Mouse (Mus musculus) lung, postnatal 0 days (tissue): ENCODE measurements around the gene Runx2. TPM values are rescaled to one million over a fixed set of nuclear protein-coding genes. Genes with fewer than 3 reads are reported as not detected.

Experiments
- ATAC-seq: fragments of 200-750 bp; cut with Nextera tagmentation; 2 replicates; pipeline ENCODE4 v1.8.0; 2017; ENCODE audit warnings: moderate library complexity
- DNase-seq: peaks from one replicate; pipeline ENCODE4 v3.0.0-alpha.2; 2016; ENCODE audit warnings: low spot score
- H3K27ac ChIP-seq: fragments of 300-500 bp; sonication (generic); 2 replicates; pipeline ENCODE4 v1.5.1; 2014; ENCODE audit warnings: antibody characterized with exemption, mild to moderate bottlenecking, low read length, mixed read lengths
- H3K27me3 ChIP-seq: fragments of 300-500 bp; sonication (generic); replicated peaks from 2 replicates; pipeline ENCODE4 v1.6.1; 2014; ENCODE audit warnings: low read length, mixed read lengths; ENCODE audit not compliant: insufficient read depth
- H3K36me3 ChIP-seq: fragments of 300-500 bp; sonication (generic); 2 replicates; pipeline ENCODE4 v1.6.1; 2014; ENCODE audit warnings: low read length, mixed read lengths; ENCODE audit not compliant: insufficient read depth
- H3K4me1 ChIP-seq: fragments of 300-500 bp; sonication (generic); 2 replicates; pipeline ENCODE4 v1.6.1; 2014; ENCODE audit warnings: antibody characterized with exemption, low read depth, low read length, mixed read lengths; ENCODE audit not compliant: insufficient read depth
- H3K4me2 ChIP-seq: fragments of 300-500 bp; sonication (generic); replicated peaks from 2 replicates; pipeline ENCODE4 v1.6.1; 2014; ENCODE audit warnings: low read depth, mild to moderate bottlenecking, low read length, moderate library complexity, mixed read lengths
- H3K4me3 ChIP-seq: fragments of 300-500 bp; sonication (generic); 2 replicates; pipeline ENCODE4 v1.5.1; 2014; ENCODE audit warnings: low read depth, low read length
- H3K9ac ChIP-seq: fragments of 300-500 bp; sonication (generic); replicated peaks from 2 replicates; pipeline ENCODE4 v1.6.1; 2014; ENCODE audit warnings: low read depth, mild to moderate bottlenecking
- H3K9me3 ChIP-seq: fragments of 300-500 bp; sonication (generic); 2 replicates; pipeline ENCODE4 v1.6.1; 2016; ENCODE audit warnings: low read length, mixed read lengths
- CTCF ChIP-seq: IDR thresholded peaks from 2 replicates; pipeline ENCODE4 v1.5.1; 2016; ENCODE audit warnings: antibody characterized with exemption, mild to moderate bottlenecking
- EP300 ChIP-seq: IDR thresholded peaks from 2 replicates; pipeline ENCODE4 v1.6.1; 2016; ENCODE audit warnings: antibody characterized with exemption, mild to moderate bottlenecking, control low read depth
- WGBS: fragments of 180-500 bp; shearing (Covaris S2); extraction: QIAGEN DNeasy Blood & Tissue Kit; methylation state at CpG from one replicate; pipeline ENCODE4 v1.1.7; 2014; 5-methylcytosine and 5-hydroxymethylcytosine counted together
- polyA plus RNA-seq: library from polyadenylated mRNA; unstranded; fragments of >200 nt; fragmentation: Nextera tagmentation; extraction: Ambion mirVana; gene quantifications from 2 replicates; pipeline ENCODE4 v1.2.1, GENCODE M21; 2015

The Runx2 gene
- polyA plus RNA-seq, 1 experiment from 2014 or later = 1.1 TPM

DNA sequence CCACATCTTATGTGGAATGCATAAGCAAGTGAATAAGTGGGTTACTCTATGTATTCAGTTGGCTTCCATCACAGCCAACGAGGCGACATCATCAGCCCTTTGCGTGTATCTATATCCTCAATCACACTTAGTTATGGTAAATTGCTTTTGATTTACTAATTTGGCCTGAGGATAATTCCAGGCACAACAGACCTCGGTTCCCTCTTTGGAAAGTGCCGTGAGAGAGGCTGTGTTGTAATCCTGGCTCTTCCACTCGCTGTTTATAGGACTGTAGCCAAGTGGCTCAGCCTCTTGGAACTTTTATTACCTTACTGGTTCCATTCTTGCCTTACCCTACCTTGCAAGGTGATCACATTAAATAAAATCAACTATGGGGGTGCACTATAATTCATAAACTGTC lies 229.8 kb downstream of the Runx2 start:
- Histone ChIP-seq H3K9me3 (no peaks in the 10 kb centered on the region), H3K4me3 (no peak overlapping the region), H3K4me1 (no peaks in the 10 kb centered on the region), H3K27ac (no peak overlapping the region), H3K9ac (no peak overlapping the region), H3K36me3 (no peaks in the 10 kb centered on the region), H3K27me3 (no peaks in the 10 kb centered on the region), H3K4me2 (no peak overlapping the region)
- 57% methylated on average over 6 of the region's 6 CpGs for WGBS
- no peak for TF ChIP-seq CTCF
- no peak for TF ChIP-seq EP300
- ATAC-seq = no peak
- DNase-seq = peak; percentile 33

- Histone ChIP-seq H3K36me3 (no peaks in the 10 kb centered on the region), H3K9me3 (no peaks in the 10 kb centered on the region), H3K27ac (no peak overlapping the region), H3K4me1 (no peaks in the 10 kb centered on the region), H3K4me2 (no peak overlapping the region), H3K9ac (no peak overlapping the region), H3K27me3 (no peaks in the 10 kb centered on the region; the same call in 1 of the 2 replicates), H3K4me3 (no peak overlapping the region)
- 33% methylated on average over 5 of the region's 5 CpGs for WGBS
- ATAC-seq = no peak
- no peak for DNase-seq
- no peak for TF ChIP-seq CTCF
- no peak for TF ChIP-seq EP300
These were observed 236.8 kb downstream of the Runx2 start for GRCm38 (mm10) chr17:44577791-44578190.

DNA sequence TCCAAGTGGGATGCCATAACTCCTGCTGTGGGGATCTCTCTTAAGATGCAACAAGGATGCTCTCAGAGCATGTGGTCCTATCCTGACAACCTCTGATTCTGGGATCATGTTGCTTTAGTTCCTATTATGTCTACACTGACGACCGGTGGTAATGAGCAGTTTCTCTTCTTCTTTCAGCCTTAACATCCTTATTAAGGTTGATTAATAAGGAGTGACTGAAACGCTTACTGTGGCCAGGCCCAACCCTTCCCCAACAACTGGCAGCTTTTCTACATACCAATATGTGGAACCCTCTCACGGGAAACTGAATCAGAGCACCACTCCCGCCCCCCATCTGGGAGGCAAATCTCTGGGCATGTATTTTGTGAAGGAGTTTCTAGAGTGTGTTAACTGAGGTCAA lies 243.7 kb downstream of the Runx2 start:
- TF ChIP-seq CTCF (no peak), EP300 (no peak)
- H3K4me3 ChIP-seq = no peak overlapping the region
- no peak overlapping the region for H3K9ac ChIP-seq
- H3K4me1 ChIP-seq = no peaks in the 10 kb centered on the region
- no peaks in the 10 kb centered on the region; the same call in 1 of the 2 replicates for H3K27me3 ChIP-seq
- DNase-seq = no peak
- no peak overlapping the region for H3K4me2 ChIP-seq
- H3K27ac ChIP-seq = no peak overlapping the region
- no peaks in the 10 kb centered on the region for H3K9me3 ChIP-seq
- WGBS = 74% methylated on average over 5 of the region's 5 CpGs
- no peaks in the 10 kb centered on the region for H3K36me3 ChIP-seq
- ATAC-seq = no peak

GRCm38 (mm10) chr17:44569020-44569621 lies 245.5 kb downstream of the Runx2 start:
- Histone ChIP-seq H3K4me2 (no peak overlapping the region), H3K4me1 (no peaks in the 10 kb centered on the region), H3K36me3 (no peaks in the 10 kb centered on the region), H3K4me3 (no peak overlapping the region), H3K9me3 (no peaks in the 10 kb centered on the region), H3K27ac (no peak overlapping the region), H3K9ac (no peak overlapping the region), H3K27me3 (no peaks in the 10 kb centered on the region; the same call in 1 of the 2 replicates)
- 76% methylated on average over 8 of the region's 8 CpGs for WGBS
- no peak for ATAC-seq
- no peak for TF ChIP-seq EP300
- TF ChIP-seq CTCF = no peak
- no peak for DNase-seq

DNA sequence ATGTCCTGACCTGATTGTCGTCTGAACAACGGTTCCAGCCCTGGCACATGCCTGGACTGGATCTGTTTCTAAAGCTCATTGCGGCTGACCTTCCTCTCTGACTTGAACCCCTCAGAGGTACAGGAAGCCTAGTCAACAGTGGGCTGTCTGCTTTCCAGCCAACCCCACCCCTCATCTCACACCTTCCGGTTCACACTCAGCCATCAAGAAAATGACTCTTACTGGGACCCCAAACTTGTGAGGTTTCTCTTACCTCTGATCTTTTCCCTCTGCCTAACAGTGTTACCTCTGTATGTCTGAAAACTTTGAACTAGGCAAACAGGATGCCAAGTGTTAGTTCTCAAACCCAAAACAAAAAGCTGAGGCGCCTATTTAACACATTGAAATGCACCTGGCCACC lies 247.6 kb downstream of the Runx2 start:
- H3K27ac ChIP-seq = no peak overlapping the region
- 76% methylated on average over 5 of the region's 5 CpGs for WGBS
- H3K4me1 ChIP-seq = no peaks in the 10 kb centered on the region
- DNase-seq = no peak
- H3K4me3 ChIP-seq = no peak overlapping the region
- no peak for TF ChIP-seq CTCF
- TF ChIP-seq EP300 = no peak
- H3K9me3 ChIP-seq = no peaks in the 10 kb centered on the region
- ATAC-seq = no peak
- no peaks in the 10 kb centered on the region for H3K27me3 ChIP-seq
- no peak overlapping the region for H3K4me2 ChIP-seq
- no peaks in the 10 kb centered on the region for H3K36me3 ChIP-seq
- no peak overlapping the region for H3K9ac ChIP-seq

DNA sequence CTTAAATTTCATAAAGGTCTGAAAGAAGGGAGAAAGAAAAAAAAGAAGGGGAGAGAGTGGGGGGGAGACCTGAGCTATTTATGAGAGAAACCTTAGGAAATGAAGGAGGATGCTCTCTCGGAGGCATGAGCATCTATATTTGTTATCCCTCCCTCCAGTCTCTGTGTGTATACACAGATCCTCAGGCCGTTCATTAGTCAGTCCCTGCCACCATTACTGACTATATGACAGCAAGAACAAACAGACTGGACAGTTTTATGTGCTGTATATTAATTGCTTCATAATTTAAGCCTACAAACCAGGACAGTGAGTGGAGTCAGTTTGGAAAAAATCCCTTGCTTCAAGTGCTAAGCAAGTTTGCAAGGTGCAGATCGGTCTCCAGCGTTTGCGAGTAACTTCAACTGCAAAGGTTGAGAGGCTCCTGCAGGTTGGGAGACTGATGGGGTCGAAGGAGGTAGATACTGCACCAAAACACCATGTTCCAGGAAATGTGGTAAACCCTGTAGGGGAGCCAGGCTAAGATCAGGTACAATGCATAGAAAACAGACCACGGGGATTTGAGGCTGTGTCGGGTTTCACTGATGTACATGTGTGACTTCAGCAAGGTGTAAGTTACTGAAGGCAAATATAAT lies 248.6 kb downstream of the Runx2 start:
- no peak for ATAC-seq
- DNase-seq = no peak
- TF ChIP-seq CTCF (no peak), EP300 (no peak)
- Histone ChIP-seq H3K9ac (no peak overlapping the region), H3K27me3 (no peaks in the 10 kb centered on the region), H3K4me1 (no peaks in the 10 kb centered on the region), H3K4me2 (no peak overlapping the region), H3K4me3 (no peak overlapping the region), H3K9me3 (no peaks in the 10 kb centered on the region), H3K27ac (no peak overlapping the region), H3K36me3 (no peaks in the 10 kb centered on the region)
- 52% methylated on average over 8 of the region's 8 CpGs for WGBS
